Mouse (Mus musculus): Measurements from ENCODE around the gene Kpna1. TPM values are rescaled to one million over a fixed set of nuclear protein-coding genes. Genes with fewer than 3 reads are reported as not detected.
A peak's percentile ranks its signal among the peaks of the same experiment; 100 is the strongest.
"Not testable (repeated sequence)": the region's sequence is repeated elsewhere in the genome, so short reads cannot be mapped to it uniquely, and the experiment has no call there.

Gene Kpna1
- polyA plus RNA-seq (2021), result 28.6 TPM

DNA sequence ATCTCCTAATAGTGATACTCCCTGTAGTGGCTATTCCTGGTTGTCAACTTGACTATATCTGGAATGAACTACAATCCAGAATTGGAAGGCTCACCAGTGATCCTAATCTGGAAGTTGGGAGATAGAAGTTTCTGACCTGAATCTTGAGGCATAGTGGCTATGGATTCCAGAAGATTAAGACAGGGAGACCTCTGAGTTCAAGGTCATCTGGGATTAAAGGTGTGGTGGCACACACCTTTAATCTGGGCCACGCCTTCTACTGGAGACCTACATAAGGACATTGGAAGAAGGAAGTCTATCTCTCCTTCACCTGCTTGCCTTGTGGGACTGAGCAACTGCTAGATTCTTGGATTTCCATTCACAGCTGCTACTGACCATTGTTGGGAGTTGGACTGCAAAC lies at the start of gene Kpna1:
TSS of gene Kpna1 (plus strand) at position 301 of the 400 bp plus-strand sequence.
- DNase-seq (ENCODE audit: low read depth, low spot score); ATAC-seq; CTCF ChIA-PET; POLR2A ChIA-PET; H3K27me3 ChIP-seq; in situ Hi-C loops (cut with MboI; ENCODE audit: low pct_unique_long_range_greater_than_20kb): not testable (repeated sequence)

DNA sequence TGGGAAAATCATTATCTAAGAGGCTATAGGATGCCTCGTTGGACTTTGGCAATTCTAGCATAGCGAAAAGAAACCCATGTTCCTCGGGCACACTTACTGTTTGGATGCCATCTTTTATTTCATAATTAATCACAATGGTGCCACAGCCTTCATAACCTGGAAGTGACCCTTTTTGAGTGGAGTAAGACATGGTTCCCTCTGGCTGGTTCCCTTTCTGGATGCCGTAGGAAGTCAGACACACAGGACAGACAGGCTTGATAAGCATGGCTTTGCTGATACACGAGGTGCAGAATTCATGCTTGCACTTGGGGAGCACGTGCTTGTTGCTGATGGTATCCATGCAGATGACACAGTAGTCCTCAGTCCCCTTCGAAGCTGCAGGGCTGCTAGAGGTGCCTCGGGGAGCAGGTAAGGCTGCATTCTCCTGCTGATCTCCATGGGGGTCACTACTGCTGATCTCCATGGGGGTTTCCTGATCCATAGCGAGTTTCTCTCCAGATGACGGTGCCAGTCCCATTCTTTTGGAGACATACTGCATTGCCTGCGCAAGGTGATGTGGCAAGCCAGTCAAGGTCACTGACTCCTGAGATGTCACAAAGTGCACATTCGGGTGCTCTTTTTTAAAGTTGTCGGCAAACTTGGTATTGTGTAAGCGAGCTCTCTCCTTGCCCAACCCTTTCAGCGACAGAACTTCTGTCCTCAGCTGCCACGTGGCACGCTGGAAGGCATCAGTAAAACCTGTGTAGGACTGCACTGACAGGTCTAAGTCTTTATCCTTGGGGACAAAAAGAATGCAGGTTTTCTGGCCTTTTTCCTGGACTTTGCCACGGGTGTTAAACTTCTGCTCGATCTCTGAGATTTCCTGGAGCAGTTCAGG lies 46.1 kb upstream of the Kpna1 start:
- DNase-seq (ENCODE audit: low read depth, low spot score), result no peak
- no peak for ATAC-seq
- ChIA-PET POLR2A (no interaction called here), CTCF (no interaction called here)
- in situ Hi-C loops (cut with MboI; ENCODE audit: low pct_unique_long_range_greater_than_20kb), result no loop called here
- TF ChIP-seq CTCF (IDR thresholded peaks at IDR 0.05), result no peak
- H3K27me3 ChIP-seq, result no peaks in the 10 kb centered on the region

DNA sequence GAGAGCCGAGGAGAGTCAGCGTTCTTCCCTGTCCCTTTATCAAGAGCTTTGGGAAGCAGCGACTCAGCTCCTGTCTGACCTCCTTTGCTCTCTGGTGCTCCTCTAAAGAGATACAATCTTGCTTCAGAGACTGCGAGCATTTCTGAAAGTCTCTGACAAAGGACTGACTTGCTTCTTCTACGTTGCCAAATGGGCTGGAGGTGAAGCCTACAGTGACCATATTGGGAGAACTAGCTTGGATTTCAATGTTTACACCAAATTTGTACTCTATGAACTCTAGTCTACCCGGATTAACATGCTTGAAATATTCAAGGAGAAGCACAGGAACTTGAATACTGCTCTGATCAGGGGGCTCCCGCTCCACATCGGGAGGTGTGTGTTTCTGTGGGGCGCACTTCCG lies 45.4 kb upstream of the Kpna1 start:
- DNase-seq (ENCODE audit: low read depth, low spot score) (no peak), ATAC-seq (no peak)
- in situ Hi-C loops (cut with MboI; ENCODE audit: low pct_unique_long_range_greater_than_20kb), result no loop called here
- no peaks in the 10 kb centered on the region for H3K27me3 ChIP-seq
- CTCF ChIA-PET, result no interaction called here
- TF ChIP-seq CTCF (IDR thresholded peaks at IDR 0.05), result no peak
- POLR2A ChIA-PET, result no interaction called here

DNA sequence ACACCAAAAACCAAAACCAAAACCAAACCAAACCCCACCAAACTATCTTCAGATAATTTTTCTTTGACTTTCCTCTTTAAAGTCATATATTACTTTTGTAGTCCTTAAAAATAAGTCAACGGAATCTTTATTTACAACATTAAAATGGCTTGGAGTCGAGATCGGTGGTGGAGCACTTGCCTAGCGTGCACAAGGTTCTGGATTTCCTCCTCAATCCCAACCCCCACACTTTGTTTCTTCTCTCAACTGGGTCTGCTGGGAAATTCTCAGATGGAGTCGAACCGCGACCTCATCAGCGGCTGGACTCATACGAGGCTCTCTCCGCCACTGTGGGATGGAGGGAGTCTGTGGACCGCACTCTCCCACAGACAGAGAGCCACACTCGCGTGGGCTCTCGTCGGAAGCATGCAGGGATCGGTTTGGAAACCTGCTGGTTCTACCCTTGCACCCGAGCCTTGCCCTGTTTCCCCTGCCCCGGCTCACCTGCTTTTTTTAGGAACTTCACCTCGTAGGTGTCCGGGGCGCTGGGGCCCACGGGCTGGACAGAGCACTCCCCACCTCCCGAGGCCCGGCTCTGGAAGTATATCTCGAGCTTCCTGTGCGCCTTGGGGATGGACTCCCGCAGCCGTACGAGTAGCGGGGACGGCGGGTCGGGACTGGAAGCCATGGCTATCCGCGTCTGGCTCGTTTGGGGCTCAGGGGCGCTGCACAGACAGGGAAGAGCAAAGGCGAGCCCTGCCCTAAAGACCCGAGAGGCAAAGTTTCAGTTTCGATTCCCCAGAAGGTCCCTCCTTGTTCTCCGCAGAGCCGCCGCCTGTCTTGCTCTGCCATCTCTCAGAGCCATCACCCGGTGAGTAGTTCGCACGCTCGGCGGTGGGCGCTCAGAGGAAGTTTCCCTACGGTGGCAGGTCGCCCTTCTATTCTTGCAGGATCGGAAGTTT lies 40.1 kb upstream of the Kpna1 start, which contains the start of the genes Parp9 and Dtx3l:
TSS of gene Parp9 (plus strand) at position 260 of the 941 bp plus-strand sequence.
TSS of gene Dtx3l (minus strand) at position 941 of the 941 bp plus-strand sequence.
- TF ChIP-seq CTCF (IDR thresholded peaks at IDR 0.05), result no peak
- DNase-seq (ENCODE audit: low read depth, low spot score), result no peak
- ChIA-PET POLR2A (interaction anchor here (0.7 kb wide), 1 partner anchor 202 kb away, joined by 4 read pairs; no protein-coding TSS in a partner anchor), CTCF (interaction anchor here (1.0 to 1.5 kb wide), 3 partner anchors 13 to 68 kb away, joined by 3 to 5 read pairs (median 3); no protein-coding TSS in a partner anchor)
- no peaks in the 10 kb centered on the region for H3K27me3 ChIP-seq
- in situ Hi-C loops (cut with MboI; ENCODE audit: low pct_unique_long_range_greater_than_20kb), result loop anchor here (5.0 kb wide), 1 partner anchor 66 kb away; the partner anchor contains the start of gene Parp14
- peak; percentile 73 for ATAC-seq

DNA sequence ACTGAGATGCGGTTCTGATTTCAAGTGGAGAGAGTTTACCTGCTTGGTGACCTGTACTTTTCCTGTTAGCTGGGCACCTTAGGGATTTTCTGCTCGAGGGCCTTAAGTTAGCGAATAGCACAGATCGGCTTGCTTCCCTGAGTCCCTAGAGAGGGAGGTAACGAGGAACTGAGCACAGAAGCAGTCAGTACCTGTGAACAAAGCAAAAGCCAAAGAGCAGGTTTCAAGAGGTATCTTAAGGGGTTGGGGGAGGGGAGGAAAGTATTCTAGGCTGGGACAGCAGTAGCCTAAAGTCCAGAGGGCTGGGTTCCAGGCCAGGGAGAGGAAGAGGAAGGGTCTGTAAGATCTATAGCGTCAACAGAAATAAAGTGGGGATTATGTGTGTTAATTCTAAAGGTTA lies 39.3 kb upstream of the Kpna1 start:
- in situ Hi-C loops (cut with MboI; ENCODE audit: low pct_unique_long_range_greater_than_20kb), result loop anchor here (5.0 kb wide), 1 partner anchor 67 kb away; the partner anchor contains the start of gene Parp14
- DNase-seq (ENCODE audit: low read depth, low spot score) (no peak), ATAC-seq (no peak)
- POLR2A ChIA-PET, result interaction anchor here (1.1 kb wide), 1 partner anchor 133 kb away, joined by 4 read pairs; no protein-coding TSS in a partner anchor
- H3K27me3 ChIP-seq, result no peaks in the 10 kb centered on the region
- CTCF ChIA-PET, result interaction anchor here (0.7 to 1.3 kb wide), 7 partner anchors 13 to 97 kb away, joined by 3 to 4 read pairs (median 3); no protein-coding TSS in a partner anchor
- no peak for TF ChIP-seq CTCF (IDR thresholded peaks at IDR 0.05)

DNA sequence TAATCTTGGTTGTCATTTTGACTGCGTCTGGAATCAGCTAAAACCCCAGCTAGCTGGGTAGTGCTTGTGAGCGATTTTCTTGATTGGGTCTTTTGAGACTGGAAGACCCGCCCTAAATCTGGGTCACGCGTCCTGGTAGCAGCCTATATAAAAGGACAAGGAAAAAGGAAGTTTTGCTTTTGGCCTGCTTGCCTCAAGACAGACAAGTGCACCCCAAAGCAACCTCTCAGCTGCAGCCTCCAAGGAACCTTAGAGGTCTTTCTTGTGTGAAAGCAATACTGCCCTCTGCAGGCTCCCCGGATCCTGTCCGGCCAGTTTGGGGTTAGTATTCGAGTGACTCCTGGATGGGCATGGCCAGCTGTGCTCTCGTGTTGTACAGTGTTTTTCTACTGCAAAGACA lies 38.9 kb upstream of the Kpna1 start:
- DNase-seq (ENCODE audit: low read depth, low spot score) (no peak), ATAC-seq (peak; percentile 70)
- no peaks in the 10 kb centered on the region for H3K27me3 ChIP-seq
- in situ Hi-C loops (cut with MboI; ENCODE audit: low pct_unique_long_range_greater_than_20kb), result loop anchor here (5.0 kb wide), 1 partner anchor 67 kb away; the partner anchor contains the start of gene Parp14
- ChIA-PET CTCF (interaction anchor here (0.7 to 1.3 kb wide), 7 partner anchors 12 to 97 kb away, joined by 3 to 4 read pairs (median 3); no protein-coding TSS in a partner anchor), POLR2A (interaction anchor here (1.1 kb wide), 1 partner anchor 132 kb away, joined by 4 read pairs; no protein-coding TSS in a partner anchor)
- peak; percentile 87 for TF ChIP-seq CTCF (IDR thresholded peaks at IDR 0.05)

DNA sequence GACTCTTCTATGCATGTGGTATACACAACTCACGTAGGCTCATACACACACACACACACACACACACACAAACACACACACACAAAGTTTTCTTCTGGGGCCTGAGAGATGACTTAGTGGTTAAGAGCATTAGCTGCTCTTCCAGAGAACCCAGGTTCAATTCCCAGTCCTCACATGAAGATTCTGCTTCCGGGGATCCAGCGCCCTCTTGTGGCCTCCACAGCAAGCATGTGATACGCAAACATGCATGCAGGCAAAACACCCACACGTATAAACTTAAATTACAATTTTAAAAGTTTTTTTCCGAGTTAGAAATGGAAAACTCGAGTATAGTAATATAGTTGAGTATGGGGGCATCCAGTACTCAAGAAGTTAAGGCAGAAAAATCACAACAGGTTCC lies 37.2 kb upstream of the Kpna1 start:
- POLR2A ChIA-PET, result no interaction called here
- ATAC-seq (no peak), DNase-seq (ENCODE audit: low read depth, low spot score) (no peak)
- TF ChIP-seq CTCF (IDR thresholded peaks at IDR 0.05), result peak; percentile 69
- in situ Hi-C loops (cut with MboI; ENCODE audit: low pct_unique_long_range_greater_than_20kb), result no loop called here
- H3K27me3 ChIP-seq, result no peaks in the 10 kb centered on the region
- CTCF ChIA-PET, result no interaction called here

DNA sequence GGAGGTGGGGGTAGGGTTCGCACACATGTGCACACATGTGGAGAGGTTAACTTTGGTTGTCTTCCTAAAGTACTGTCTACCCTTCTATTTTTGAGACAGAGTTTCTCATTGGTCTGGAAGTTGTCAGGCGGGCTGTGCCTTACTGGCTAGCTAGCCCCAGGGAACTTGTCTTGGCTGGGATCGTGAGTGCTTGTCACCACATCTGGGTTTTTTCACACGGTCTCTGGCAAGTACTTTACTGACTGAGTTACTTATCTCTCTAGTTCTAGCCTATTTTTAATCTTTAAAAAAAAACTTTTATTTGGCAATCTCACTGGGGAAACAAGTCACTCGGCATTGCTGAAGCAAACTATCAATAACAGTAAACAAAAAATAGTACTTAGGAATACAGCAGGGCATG lies 29.3 kb upstream of the Kpna1 start:
- no peak for DNase-seq (ENCODE audit: low read depth, low spot score)
- ChIA-PET CTCF (no interaction called here), POLR2A (no interaction called here)
- in situ Hi-C loops (cut with MboI; ENCODE audit: low pct_unique_long_range_greater_than_20kb), result no loop called here
- no peaks in the 10 kb centered on the region for H3K27me3 ChIP-seq
- TF ChIP-seq CTCF (IDR thresholded peaks at IDR 0.05), result no peak
- no peak for ATAC-seq

DNA sequence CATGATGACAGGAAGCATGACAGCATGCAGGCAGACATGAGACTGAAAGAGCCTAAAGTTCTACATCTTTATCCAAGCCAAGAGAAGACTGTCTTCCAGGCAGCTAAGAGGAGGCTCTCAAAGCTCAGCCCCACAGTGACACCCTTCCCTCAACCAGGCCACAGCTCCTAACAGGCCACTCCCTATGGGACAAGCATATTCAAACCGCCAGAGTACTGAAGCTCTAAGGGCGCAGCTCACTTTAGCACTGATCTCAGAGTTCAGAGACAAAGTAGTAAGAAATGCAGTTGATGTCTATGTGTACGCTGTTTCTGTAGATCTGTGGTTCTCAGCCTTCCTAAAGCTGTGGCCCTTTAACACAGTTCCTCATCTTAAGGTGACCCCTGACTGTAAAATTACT lies 27.3 kb upstream of the Kpna1 start:
- DNase-seq (ENCODE audit: low read depth, low spot score) (no peak), ATAC-seq (no peak)
- TF ChIP-seq CTCF (IDR thresholded peaks at IDR 0.05), result no peak
- in situ Hi-C loops (cut with MboI; ENCODE audit: low pct_unique_long_range_greater_than_20kb), result no loop called here
- no peaks in the 10 kb centered on the region for H3K27me3 ChIP-seq
- ChIA-PET CTCF (interaction anchor here (1.4 kb wide), 1 partner anchor 11 kb away, joined by 3 read pairs; no protein-coding TSS in a partner anchor), POLR2A (no interaction called here)

DNA sequence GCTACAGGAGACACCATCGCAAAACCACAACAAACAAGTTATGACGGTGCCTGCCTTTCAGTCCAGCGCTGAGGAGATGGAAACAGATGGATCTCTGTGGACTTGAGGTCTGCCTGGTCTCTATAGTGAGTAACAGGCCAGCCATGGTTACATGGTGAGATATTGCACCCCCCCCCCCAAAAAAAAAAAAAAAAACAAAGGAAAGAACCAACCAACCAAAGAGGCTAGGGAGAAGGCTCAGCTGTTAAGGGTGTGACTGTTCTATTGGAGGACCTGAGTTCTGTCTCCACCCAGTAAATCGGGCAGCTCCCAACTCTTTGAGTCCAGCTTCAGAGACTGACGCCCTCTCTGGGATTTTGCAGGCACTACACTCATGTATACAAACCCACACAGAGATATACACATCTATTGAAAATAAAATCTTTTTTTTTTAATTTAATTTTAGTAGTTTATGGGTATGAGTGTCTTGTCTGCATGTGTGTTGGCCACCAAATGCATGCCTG lies 25.9 kb upstream of the Kpna1 start:
- DNase-seq (ENCODE audit: low read depth, low spot score) (no peak), ATAC-seq (no peak)
- no peak for TF ChIP-seq CTCF (IDR thresholded peaks at IDR 0.05)
- POLR2A ChIA-PET, result no interaction called here
- CTCF ChIA-PET, result interaction anchor here (1.4 kb wide), 1 partner anchor 13 kb away, joined by 3 read pairs; no protein-coding TSS in a partner anchor
- in situ Hi-C loops (cut with MboI; ENCODE audit: low pct_unique_long_range_greater_than_20kb), result no loop called here
- H3K27me3 ChIP-seq, result no peaks in the 10 kb centered on the region

DNA sequence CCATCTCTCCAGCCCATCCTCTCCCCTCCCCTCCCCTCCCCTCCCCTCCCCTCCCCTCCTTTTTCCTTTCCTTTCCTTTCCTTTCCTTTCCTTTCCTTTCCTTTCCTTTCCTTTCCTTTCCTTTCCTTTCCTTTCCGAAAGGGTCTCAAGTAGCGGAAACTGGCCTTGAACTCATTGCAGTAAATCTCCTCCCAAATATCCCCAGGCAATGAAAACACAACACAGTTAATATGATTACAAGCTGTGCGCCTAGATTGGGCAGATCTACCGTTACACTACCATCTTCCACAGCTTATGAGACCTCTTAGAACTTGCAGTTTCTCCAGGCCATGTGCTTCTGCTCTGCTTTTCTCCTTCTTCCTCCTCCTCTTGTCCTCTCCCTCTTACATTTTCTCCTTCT lies 12.6 kb upstream of the Kpna1 start:
- in situ Hi-C loops (cut with MboI; ENCODE audit: low pct_unique_long_range_greater_than_20kb); ATAC-seq; DNase-seq (ENCODE audit: low read depth, low spot score); POLR2A ChIA-PET; H3K27me3 ChIP-seq: not testable (repeated sequence)
- CTCF ChIA-PET, result interaction anchor here (0.9 kb wide), 1 partner anchor 23 kb away, joined by 3 read pairs; no protein-coding TSS in a partner anchor
